Mouse (Mus musculus): Measurements from ENCODE around the gene Sephs1. TPM values are rescaled to one million over a fixed set of nuclear protein-coding genes. Genes with fewer than 3 reads are reported as not detected.
A peak's percentile ranks its signal among the peaks of the same experiment; 100 is the strongest.

The Sephs1 gene
- polyA plus RNA-seq, 1 experiment from 2014 or later: 103 TPM

GRCm38 (mm10) chr2:4880737-4881349 lies 521 bp upstream of the Sephs1 start:
- 3% methylated on average over 20 of the region's 20 CpGs for WGBS

DNA sequence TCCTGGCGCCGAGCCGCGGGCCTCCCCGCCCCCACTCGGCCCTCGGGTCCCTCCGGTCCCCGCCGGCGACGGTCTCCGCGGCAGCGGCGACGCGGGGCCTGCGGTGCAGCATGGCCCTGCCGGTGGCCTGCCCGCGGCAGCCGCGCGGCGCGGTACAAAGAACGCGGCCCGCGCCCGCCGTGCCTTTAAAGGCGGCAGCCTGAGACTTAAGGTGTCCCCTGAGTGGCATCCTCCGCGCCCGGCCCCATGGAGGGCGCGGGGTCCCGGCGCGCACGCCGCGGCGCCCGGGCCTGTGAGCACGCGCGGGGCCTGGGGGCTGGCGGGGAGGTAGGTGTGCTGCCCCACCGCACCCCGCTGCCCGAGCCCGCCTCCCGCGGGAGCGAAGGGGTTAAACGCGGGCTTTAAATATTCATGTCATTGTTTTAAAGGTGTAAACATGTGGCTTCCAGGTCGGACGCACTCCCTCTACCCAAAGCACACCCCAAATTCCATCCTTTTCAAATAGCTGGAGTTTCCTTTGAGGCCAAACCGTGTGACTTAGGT lies 956 bp downstream of the Sephs1 start:
- Histone ChIP-seq H3K36me3 (peaks cover 22% of the 10 kb centered on the region), H3K9me3 (no peaks in the 10 kb centered on the region), H3K9ac (peak overlapping the region; percentile 99), H3K4me3 (peak overlapping the region; percentile 95), H3K4me1 (peaks cover 16% of the 10 kb centered on the region), H3K4me2 (replicated peaks) (peak overlapping the region; percentile 74), H3K27ac (peak overlapping the region; percentile 100), H3K27me3 (replicated peaks) (no peaks in the 10 kb centered on the region)
- ATAC-seq (ENCODE audit: low FRiP score, low read depth): peak; percentile 73
- WGBS: under 1% methylated on average over 63 of the region's 63 CpGs

More at GRCm38 (mm10) chr2:4880737-4881349, 521 bp upstream of the Sephs1 start:
- no peaks in the 10 kb centered on the region for H3K9me3 ChIP-seq
- peak; percentile 42 for ATAC-seq (ENCODE audit: low FRiP score, low read depth)
- H3K4me1 ChIP-seq: peaks cover 16% of the 10 kb centered on the region
- peak overlapping the region; percentile 99 for H3K9ac ChIP-seq
- H3K36me3 ChIP-seq: peaks cover 7% of the 10 kb centered on the region; the same call in 1 of the 2 replicates
- H3K27ac ChIP-seq: peak overlapping the region; percentile 100
- peak overlapping the region; percentile 74 for H3K4me2 ChIP-seq (replicated peaks)
- peak overlapping the region; percentile 95 for H3K4me3 ChIP-seq
- H3K27me3 ChIP-seq (replicated peaks): no peaks in the 10 kb centered on the region

DNA sequence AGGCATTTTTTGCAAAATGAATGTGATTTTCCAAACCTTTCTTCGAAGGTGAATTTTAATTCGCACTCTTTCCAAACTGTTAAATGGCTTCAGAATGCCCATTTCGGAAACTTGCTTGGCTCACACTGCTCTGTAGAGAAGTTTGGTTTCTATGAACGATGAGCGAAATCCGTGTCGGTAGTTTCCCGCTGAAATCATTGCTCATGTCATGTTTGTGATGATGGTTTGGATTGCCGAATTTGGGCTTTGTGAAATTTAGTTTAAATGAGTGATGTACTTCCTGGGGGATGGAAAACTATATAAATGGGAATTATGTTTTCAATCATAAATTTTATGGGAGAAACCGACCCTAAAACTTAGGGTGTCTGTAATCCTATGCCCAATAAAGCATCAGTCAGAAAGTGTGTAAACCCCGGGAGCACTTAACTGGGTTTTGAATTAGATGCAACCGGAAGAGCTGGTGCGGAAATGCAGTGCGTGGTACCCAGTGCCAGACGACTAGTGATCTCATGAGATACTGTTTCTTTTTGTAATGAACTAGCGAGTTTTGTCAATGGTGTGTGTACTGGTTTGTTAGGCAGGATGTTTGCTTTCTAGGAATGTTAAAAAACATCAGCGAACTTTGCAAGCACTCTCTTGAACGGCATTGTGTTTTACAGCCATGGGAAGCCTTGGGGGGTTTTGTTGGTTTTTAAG lies 1.8 kb downstream of the Sephs1 start:
- Histone ChIP-seq H3K27ac (no peak overlapping the region), H3K4me3 (peak overlapping the region; percentile 95), H3K4me2 (replicated peaks) (peak overlapping the region; percentile 74), H3K27me3 (replicated peaks) (no peaks in the 10 kb centered on the region), H3K4me1 (peaks cover 16% of the 10 kb centered on the region), H3K36me3 (peaks cover 29% of the 10 kb centered on the region), H3K9ac (peak overlapping the region; percentile 99), H3K9me3 (no peaks in the 10 kb centered on the region)
- under 1% methylated on average over 18 of the region's 18 CpGs for WGBS
- ATAC-seq (ENCODE audit: low FRiP score, low read depth): no peak

DNA sequence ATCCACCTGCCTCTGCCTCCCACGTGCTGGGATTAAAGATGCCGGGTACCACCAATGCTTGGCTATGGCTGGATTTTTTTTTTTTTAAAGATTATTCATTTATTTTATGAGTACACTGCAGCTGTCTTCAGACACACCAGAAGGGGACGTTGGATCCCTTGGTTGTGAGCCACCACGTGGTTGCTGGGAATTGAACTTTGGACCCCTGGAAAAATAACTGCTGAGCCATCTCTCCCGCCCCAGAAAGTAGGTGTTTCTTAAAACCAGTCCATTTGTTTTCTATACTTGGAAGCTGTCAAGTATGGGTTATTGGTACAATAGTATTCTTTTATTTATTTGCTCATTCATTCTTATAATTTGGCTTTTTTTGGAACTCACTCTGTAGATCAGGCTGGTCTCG lies 5.5 kb downstream of the Sephs1 start:
- Histone ChIP-seq H3K4me3 (no peak overlapping the region), H3K9ac (no peak overlapping the region), H3K36me3 (peaks cover 65% of the 10 kb centered on the region), H3K27me3 (replicated peaks) (no peaks in the 10 kb centered on the region), H3K27ac (no peak overlapping the region), H3K9me3 (no peaks in the 10 kb centered on the region), H3K4me2 (replicated peaks) (no peak overlapping the region), H3K4me1 (peaks cover 10% of the 10 kb centered on the region)
- WGBS: 93% methylated on average over 6 of the region's 6 CpGs
- no peak for ATAC-seq (ENCODE audit: low FRiP score, low read depth)

GRCm38 (mm10) chr2:4895598-4895997 lies 14.2 kb downstream of the Sephs1 start:
- no peak overlapping the region for H3K9ac ChIP-seq
- H3K27ac ChIP-seq: no peak overlapping the region
- H3K9me3 ChIP-seq: no peaks in the 10 kb centered on the region
- H3K36me3 ChIP-seq: peaks cover 80% of the 10 kb centered on the region
- H3K4me2 ChIP-seq (replicated peaks): no peak overlapping the region
- ATAC-seq (ENCODE audit: low FRiP score, low read depth): no peak
- H3K27me3 ChIP-seq (replicated peaks): no peaks in the 10 kb centered on the region
- H3K4me1 ChIP-seq: no peaks in the 10 kb centered on the region
- H3K4me3 ChIP-seq: no peak overlapping the region
- WGBS: 94% methylated on average over 2 of the region's 2 CpGs

- no peak overlapping the region for H3K4me2 ChIP-seq (replicated peaks)
- no peaks in the 10 kb centered on the region for H3K9me3 ChIP-seq
- no peaks in the 10 kb centered on the region for H3K4me1 ChIP-seq
- no peak overlapping the region for H3K4me3 ChIP-seq
- H3K36me3 ChIP-seq: peaks cover 79% of the 10 kb centered on the region
- H3K9ac ChIP-seq: no peak overlapping the region
- H3K27ac ChIP-seq: no peak overlapping the region
- WGBS: 97% methylated on average over 4 of the region's 4 CpGs
- ATAC-seq (ENCODE audit: low FRiP score, low read depth): no peak
- no peaks in the 10 kb centered on the region for H3K27me3 ChIP-seq (replicated peaks)
Measured at GRCm38 (mm10) chr2:4896970-4897369, 15.6 kb downstream of the Sephs1 start.

GRCm38 (mm10) chr2:4900624-4901023 lies 19.3 kb downstream of the Sephs1 start:
- H3K4me2 ChIP-seq (replicated peaks): no peak overlapping the region
- H3K4me3 ChIP-seq: no peak overlapping the region
- ATAC-seq (ENCODE audit: low FRiP score, low read depth): no peak
- H3K36me3 ChIP-seq: peaks cover 71% of the 10 kb centered on the region
- H3K9me3 ChIP-seq: no peaks in the 10 kb centered on the region
- no peak overlapping the region for H3K27ac ChIP-seq
- H3K9ac ChIP-seq: no peak overlapping the region
- H3K4me1 ChIP-seq: no peaks in the 10 kb centered on the region
- 92% methylated on average over 6 of the region's 6 CpGs for WGBS
- no peaks in the 10 kb centered on the region for H3K27me3 ChIP-seq (replicated peaks)

- no peaks in the 10 kb centered on the region for H3K27me3 ChIP-seq (replicated peaks)
- H3K36me3 ChIP-seq: peaks cover 74% of the 10 kb centered on the region
- no peak overlapping the region for H3K27ac ChIP-seq
- ATAC-seq (ENCODE audit: low FRiP score, low read depth): no peak
- no peak overlapping the region for H3K4me3 ChIP-seq
- H3K9ac ChIP-seq: no peak overlapping the region
- H3K4me2 ChIP-seq (replicated peaks): no peak overlapping the region
- H3K9me3 ChIP-seq: no peaks in the 10 kb centered on the region
- no peaks in the 10 kb centered on the region for H3K4me1 ChIP-seq
- WGBS: 94% methylated on average over 5 of the region's 5 CpGs
Measured at GRCm38 (mm10) chr2:4902346-4902745, 21.0 kb downstream of the Sephs1 start.

DNA sequence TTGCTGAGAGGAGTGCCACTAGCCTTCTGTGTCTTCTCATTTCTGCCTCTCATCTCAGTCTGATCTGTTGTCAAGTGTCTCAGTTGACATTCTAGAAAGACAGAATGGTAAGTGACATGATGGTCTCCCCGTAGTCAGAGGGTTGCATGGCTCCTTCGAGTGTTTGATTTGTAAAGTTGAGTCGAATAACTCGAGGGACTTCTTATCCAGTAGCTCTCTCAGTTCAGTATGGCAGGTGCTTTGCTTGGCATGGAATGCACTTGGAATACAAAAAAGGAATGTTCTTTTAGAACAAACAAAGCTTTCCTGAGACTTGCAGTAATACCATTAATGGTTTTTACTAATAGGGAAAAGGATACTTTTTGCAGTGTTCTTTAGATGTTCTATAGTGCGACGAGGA lies 25.8 kb downstream of the Sephs1 start:
- H3K4me2 ChIP-seq (replicated peaks): no peak overlapping the region
- H3K27me3 ChIP-seq (replicated peaks): no peaks in the 10 kb centered on the region
- no peaks in the 10 kb centered on the region for H3K9me3 ChIP-seq
- WGBS: 92% methylated on average over 6 of the region's 6 CpGs
- no peak overlapping the region for H3K9ac ChIP-seq
- peaks cover 41% of the 10 kb centered on the region for H3K36me3 ChIP-seq
- ATAC-seq (ENCODE audit: low FRiP score, low read depth): no peak
- H3K27ac ChIP-seq: no peak overlapping the region
- no peaks in the 10 kb centered on the region for H3K4me1 ChIP-seq
- no peak overlapping the region for H3K4me3 ChIP-seq

DNA sequence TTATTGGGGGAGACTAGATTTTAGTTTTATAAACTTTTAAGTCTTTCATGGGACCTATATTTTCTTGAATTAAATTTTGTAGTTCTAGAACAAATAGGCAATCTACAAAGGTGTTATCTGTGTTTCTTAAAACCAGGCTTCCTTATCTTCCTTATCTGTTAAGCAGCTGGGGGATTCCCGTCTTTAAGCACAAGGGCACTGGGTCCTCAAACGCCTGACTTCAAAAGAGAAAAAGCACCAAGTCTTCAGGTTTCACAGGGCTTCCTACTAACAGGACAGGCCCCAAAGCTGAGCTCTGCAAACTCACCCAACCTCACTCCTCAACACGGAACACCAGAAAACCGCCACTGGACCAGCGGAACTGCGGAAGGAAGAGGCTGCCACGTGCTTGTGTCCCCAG lies 26.6 kb downstream of the Sephs1 start:
- H3K4me2 ChIP-seq (replicated peaks): no peak overlapping the region
- H3K9me3 ChIP-seq: peaks cover 4% of the 10 kb centered on the region; the same call in 1 of the 2 replicates
- ATAC-seq (ENCODE audit: low FRiP score, low read depth): no peak
- no peak overlapping the region for H3K27ac ChIP-seq
- peaks cover 38% of the 10 kb centered on the region for H3K36me3 ChIP-seq
- H3K27me3 ChIP-seq (replicated peaks): no peaks in the 10 kb centered on the region
- no peak overlapping the region for H3K9ac ChIP-seq
- H3K4me1 ChIP-seq: no peaks in the 10 kb centered on the region
- H3K4me3 ChIP-seq: no peak overlapping the region
- WGBS: 91% methylated on average over 7 of the region's 7 CpGs

- no peak for ATAC-seq (ENCODE audit: low FRiP score, low read depth)
- 92% methylated on average over 3 of the region's 3 CpGs for WGBS
- H3K27ac ChIP-seq: no peak overlapping the region
Measured at GRCm38 (mm10) chr2:4908771-4909315, 27.5 kb downstream of the Sephs1 start.

GRCm38 (mm10) chr2:4909909-4910308 lies 28.5 kb downstream of the Sephs1 start:
- H3K4me2 ChIP-seq (replicated peaks): no peak overlapping the region
- H3K27ac ChIP-seq: no peak overlapping the region
- no peak overlapping the region for H3K9ac ChIP-seq
- H3K4me1 ChIP-seq: no peaks in the 10 kb centered on the region
- no peaks in the 10 kb centered on the region for H3K27me3 ChIP-seq (replicated peaks)
- H3K9me3 ChIP-seq: peaks cover 4% of the 10 kb centered on the region; the same call in 1 of the 2 replicates
- H3K4me3 ChIP-seq: no peak overlapping the region
- ATAC-seq (ENCODE audit: low FRiP score, low read depth): no peak
- peaks cover 35% of the 10 kb centered on the region for H3K36me3 ChIP-seq
- 72% methylated on average over 6 of the region's 6 CpGs for WGBS

More at GRCm38 (mm10) chr2:4908771-4909315, 27.5 kb downstream of the Sephs1 start:
- Histone ChIP-seq H3K36me3 (peaks cover 38% of the 10 kb centered on the region), H3K4me3 (no peak overlapping the region), H3K9ac (no peak overlapping the region), H3K27me3 (replicated peaks) (no peaks in the 10 kb centered on the region), H3K9me3 (peaks cover 4% of the 10 kb centered on the region; the same call in 1 of the 2 replicates), H3K4me2 (replicated peaks) (no peak overlapping the region), H3K4me1 (no peaks in the 10 kb centered on the region)
